Mouse (Mus musculus) embryonic facial prominence, embryonic 10.5 days (tissue): ENCODE results near the gene Ppard. TPM values are rescaled to one million over a fixed set of nuclear protein-coding genes. Genes with fewer than 3 reads are reported as not detected.
A peak's percentile ranks its signal among the peaks of the same experiment; 100 is the strongest.
"Not testable (repeated sequence)": the region's sequence is repeated elsewhere in the genome, so short reads cannot be mapped to it uniquely, and the experiment has no call there.

ENCODE experiments used
- DNase-seq: peaks from one replicate; pipeline ENCODE4 v3.0.0-alpha.2; 2017; ENCODE audit warnings: low spot score
- H3K27ac ChIP-seq: fragments of 300-500 bp; sonication (generic); replicated peaks from 2 replicates; pipeline ENCODE4 v1.5.1; 2016; ENCODE audit warnings: mild to moderate bottlenecking
- H3K27me3 ChIP-seq: fragments of 300-500 bp; sonication (generic); replicated peaks from 2 replicates; pipeline ENCODE4 v1.6.1; 2016; ENCODE audit warnings: low read depth, mild to moderate bottlenecking; ENCODE audit not compliant: poor library complexity, severe bottlenecking
- H3K36me3 ChIP-seq: fragments of 300-500 bp; sonication (generic); replicated peaks from 2 replicates; pipeline ENCODE4 v1.6.1; 2016; ENCODE audit warnings: mild to moderate bottlenecking, moderate library complexity
- H3K4me1 ChIP-seq: fragments of 300-500 bp; sonication (generic); 2 replicates; pipeline ENCODE4 v1.6.1; 2016
- H3K4me3 ChIP-seq: fragments of 300-500 bp; sonication (generic); 2 replicates; pipeline ENCODE4 v1.5.1; 2016; ENCODE audit warnings: mild to moderate bottlenecking, moderate library complexity
- H3K9me3 ChIP-seq: fragments of 300-500 bp; sonication (generic); 2 replicates; pipeline ENCODE4 v1.6.1; 2016; ENCODE audit warnings: mild to moderate bottlenecking
- WGBS: fragments of 180-500 bp; shearing (Covaris S2); methylation state at CpG from one replicate; pipeline ENCODE4 v1.1.7; 2016; 5-methylcytosine and 5-hydroxymethylcytosine counted together
- polyA plus RNA-seq: library from polyadenylated mRNA; unstranded; fragments of >200 nt; fragmentation: Nextera tagmentation; extraction: Ambion mirVana; gene quantifications from 2 replicates; pipeline ENCODE4 v1.2.1, GENCODE M21; 2016

Ppard gene
- polyA plus RNA-seq, 1 experiment from 2014 or later = 1.4 TPM

DNA sequence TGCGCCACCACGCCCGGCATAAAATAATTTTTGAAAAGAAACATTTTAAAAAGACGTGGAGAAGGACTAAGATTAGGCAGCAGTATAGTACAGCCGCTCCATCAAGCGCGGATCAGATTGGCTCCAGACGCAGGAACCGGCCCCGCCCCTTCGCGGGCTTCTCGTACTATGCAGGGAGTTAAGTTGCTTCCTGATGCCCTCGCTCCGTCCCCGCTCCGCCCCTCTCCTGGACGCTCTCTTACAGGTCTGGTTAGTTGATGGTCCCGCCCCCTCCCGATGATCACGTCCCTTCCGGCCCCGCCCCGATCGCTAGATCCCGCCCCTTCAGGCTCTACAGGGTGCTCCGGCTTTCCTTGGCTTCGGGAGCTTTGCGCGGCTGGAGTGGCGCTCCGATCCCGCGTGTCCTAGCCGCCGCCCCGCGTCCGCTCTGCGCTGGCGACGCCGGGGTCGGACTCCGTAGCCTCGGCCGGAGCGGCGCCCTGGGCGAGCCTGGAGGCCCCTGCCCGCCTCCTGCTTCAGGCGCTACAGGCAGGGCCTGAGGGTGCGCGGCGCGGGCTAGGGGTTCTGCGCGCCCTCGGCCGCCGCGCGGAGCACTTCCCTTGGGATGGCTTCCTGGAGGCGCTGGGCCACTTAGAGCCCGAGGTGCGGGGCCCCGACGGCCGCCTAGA, 80.8 kb downstream of the Ppard start, which contains the start of gene Fance:
TSS of gene Fance (plus strand) at position 308 of the 668 bp plus-strand sequence.
- Histone ChIP-seq H3K9me3 (no peaks in the 10 kb centered on the region), H3K4me3 (peak within 1 kb of the TSS; percentile 94), H3K27me3 (no peaks in the 10 kb centered on the region), H3K27ac (peak within 1 kb of the TSS; percentile 96), H3K36me3 (peaks cover 30% of the 10 kb centered on the region), H3K4me1 (peaks cover 50% of the 10 kb centered on the region)
- peak; percentile 100 for DNase-seq
- WGBS = under 1% methylated on average over 69 of the region's 69 CpGs

- H3K36me3 ChIP-seq = peaks cover 35% of the 10 kb centered on the region
- 3% methylated on average over 11 of the region's 11 CpGs for WGBS
- H3K9me3 ChIP-seq = no peaks in the 10 kb centered on the region
- H3K27ac ChIP-seq = peak overlapping the region; percentile 96
- no peak for DNase-seq
- peak overlapping the region; percentile 94 for H3K4me3 ChIP-seq
- H3K4me1 ChIP-seq = peaks cover 46% of the 10 kb centered on the region
- H3K27me3 ChIP-seq = no peaks in the 10 kb centered on the region
Observed at GRCm38 (mm10) chr17:28313880-28314225, 81.4 kb downstream of the Ppard start.

DNA sequence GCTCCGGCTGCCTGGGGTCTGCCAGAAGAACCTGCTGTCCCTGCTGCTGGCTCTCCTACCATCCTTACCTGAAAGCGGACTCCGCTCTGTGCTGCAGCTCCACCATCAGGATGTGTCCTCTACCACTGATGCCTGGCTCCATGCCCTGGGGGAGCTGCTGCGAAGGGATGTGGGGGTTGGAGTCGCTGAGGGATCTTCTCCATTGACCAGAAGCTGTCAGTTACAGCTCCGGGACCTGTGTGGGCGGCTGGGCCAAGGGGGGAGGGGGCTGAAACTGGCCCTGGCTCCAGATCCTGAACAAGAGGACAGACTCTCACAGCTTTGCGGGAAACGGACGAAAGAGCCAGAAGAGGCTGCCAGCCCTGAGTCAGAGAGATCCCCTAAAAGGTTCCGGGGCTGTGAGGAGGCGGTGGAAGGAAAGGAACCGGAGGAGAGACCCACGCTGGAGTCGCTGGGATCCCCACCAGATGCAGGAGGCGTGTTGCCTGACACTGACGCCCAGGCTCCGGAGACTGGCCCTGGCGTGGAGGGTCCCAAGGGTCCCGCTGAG, 83.2 kb downstream of the Ppard start:
- peak; percentile 30 for DNase-seq
- H3K4me1 ChIP-seq = peaks cover 46% of the 10 kb centered on the region
- no peaks in the 10 kb centered on the region for H3K9me3 ChIP-seq
- peaks cover 50% of the 10 kb centered on the region for H3K36me3 ChIP-seq
- whole genome bisulfite sequencing = 60% methylated on average over 20 of the region's 20 CpGs
- H3K4me3 ChIP-seq = peak overlapping the region; percentile 38
- peak overlapping the region; percentile 60; the same call in 1 of the 2 replicates for H3K27ac ChIP-seq
- H3K27me3 ChIP-seq = no peaks in the 10 kb centered on the region

GRCm38 (mm10) chr17:28316476-28316875, 84.0 kb downstream of the Ppard start:
- no peaks in the 10 kb centered on the region for H3K9me3 ChIP-seq
- peaks cover 46% of the 10 kb centered on the region for H3K4me1 ChIP-seq
- no peak overlapping the region; the same call in 1 of the 2 replicates for H3K4me3 ChIP-seq
- no peaks in the 10 kb centered on the region for H3K27me3 ChIP-seq
- 88% methylated on average over 9 of the region's 9 CpGs for WGBS
- no peak for DNase-seq
- no peak overlapping the region for H3K27ac ChIP-seq
- peaks cover 58% of the 10 kb centered on the region for H3K36me3 ChIP-seq

- no peak for DNase-seq
- Histone ChIP-seq H3K27me3 (no peaks in the 10 kb centered on the region), H3K4me3 (no peak overlapping the region), H3K9me3 (no peaks in the 10 kb centered on the region), H3K4me1 (peaks cover 45% of the 10 kb centered on the region), H3K36me3 (peaks cover 64% of the 10 kb centered on the region), H3K27ac (no peak overlapping the region)
- 64% methylated on average over 8 of the region's 8 CpGs for WGBS
Observed at GRCm38 (mm10) chr17:28317091-28317490, 84.6 kb downstream of the Ppard start.

- WGBS = 85% methylated on average over 9 of the region's 9 CpGs
- no peak overlapping the region for H3K4me3 ChIP-seq
- no peak for DNase-seq
- no peaks in the 10 kb centered on the region for H3K9me3 ChIP-seq
- H3K4me1 ChIP-seq = peaks cover 39% of the 10 kb centered on the region
- no peaks in the 10 kb centered on the region for H3K27me3 ChIP-seq
- H3K27ac ChIP-seq = peak overlapping the region; percentile 48; the same call in 1 of the 2 replicates
- H3K36me3 ChIP-seq = peaks cover 71% of the 10 kb centered on the region
Observed at GRCm38 (mm10) chr17:28317725-28318124, 85.2 kb downstream of the Ppard start.

DNA sequence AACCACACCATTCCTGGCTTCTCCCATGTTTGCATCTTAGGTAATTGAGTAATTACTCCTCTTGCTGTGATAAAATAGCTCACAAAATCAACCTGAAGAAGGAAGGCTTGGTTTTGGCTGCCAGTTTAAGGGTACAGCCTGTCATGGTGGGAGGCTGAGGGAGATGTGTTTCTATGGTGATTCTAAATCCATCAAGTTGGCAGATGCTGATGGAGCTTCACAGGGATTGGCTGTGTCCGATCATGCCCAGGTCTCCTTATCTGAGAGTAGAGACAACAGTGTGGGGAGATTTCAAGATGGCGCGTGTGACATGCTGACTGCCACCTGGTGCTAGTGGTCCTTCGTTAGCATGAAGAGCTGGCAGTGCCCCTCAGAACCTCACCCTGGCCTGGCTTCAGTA, 89.2 kb downstream of the Ppard start:
- 94% methylated on average over 4 of the region's 4 CpGs for WGBS
- no peak overlapping the region for H3K4me3 ChIP-seq
- H3K36me3 ChIP-seq = peaks cover 92% of the 10 kb centered on the region
- no peaks in the 10 kb centered on the region for H3K27me3 ChIP-seq
- no peak for DNase-seq
- H3K27ac ChIP-seq = no peak overlapping the region
- peaks cover 6% of the 10 kb centered on the region; the same call in 1 of the 2 replicates for H3K9me3 ChIP-seq
- H3K4me1 ChIP-seq = peaks cover 24% of the 10 kb centered on the region

DNA sequence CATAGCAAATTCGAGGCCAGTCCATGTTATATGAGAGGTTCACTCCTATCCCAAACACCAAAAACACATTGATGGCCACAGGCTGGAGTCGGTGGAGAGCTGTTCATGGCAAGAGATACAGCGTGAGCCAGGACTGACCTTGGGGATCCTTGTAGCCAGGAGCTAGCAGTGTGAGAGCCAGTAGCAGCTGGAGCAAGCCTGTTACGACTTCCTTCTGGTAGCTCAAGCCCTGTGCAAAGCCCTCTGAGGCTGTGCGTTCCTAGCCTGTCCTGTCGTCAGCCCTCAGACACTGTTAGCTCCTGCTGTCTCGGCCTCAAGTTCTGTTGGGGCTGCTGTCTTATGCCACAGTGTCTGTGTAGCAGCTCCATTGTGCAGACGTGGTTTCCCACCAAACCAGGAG, 91.3 kb downstream of the Ppard start:
- 85% methylated on average over 8 of the region's 8 CpGs for WGBS
- no peak overlapping the region for H3K27ac ChIP-seq
- H3K4me1 ChIP-seq = peaks cover 35% of the 10 kb centered on the region
- DNase-seq = no peak
- no peaks in the 10 kb centered on the region for H3K27me3 ChIP-seq
- H3K9me3 ChIP-seq = peaks cover 6% of the 10 kb centered on the region; the same call in 1 of the 2 replicates
- peaks cover 72% of the 10 kb centered on the region for H3K36me3 ChIP-seq
- no peak overlapping the region; the same call in 1 of the 2 replicates for H3K4me3 ChIP-seq

GRCm38 (mm10) chr17:28324416-28324815, 91.9 kb downstream of the Ppard start:
- not testable (repeated sequence) for H3K27ac ChIP-seq, H3K9me3 ChIP-seq, H3K27me3 ChIP-seq, H3K4me3 ChIP-seq, DNase-seq
- Histone ChIP-seq H3K36me3 (peaks cover 72% of the 10 kb centered on the region), H3K4me1 (peaks cover 36% of the 10 kb centered on the region)
- 94% methylated on average over 7 of the region's 7 CpGs for WGBS

DNA sequence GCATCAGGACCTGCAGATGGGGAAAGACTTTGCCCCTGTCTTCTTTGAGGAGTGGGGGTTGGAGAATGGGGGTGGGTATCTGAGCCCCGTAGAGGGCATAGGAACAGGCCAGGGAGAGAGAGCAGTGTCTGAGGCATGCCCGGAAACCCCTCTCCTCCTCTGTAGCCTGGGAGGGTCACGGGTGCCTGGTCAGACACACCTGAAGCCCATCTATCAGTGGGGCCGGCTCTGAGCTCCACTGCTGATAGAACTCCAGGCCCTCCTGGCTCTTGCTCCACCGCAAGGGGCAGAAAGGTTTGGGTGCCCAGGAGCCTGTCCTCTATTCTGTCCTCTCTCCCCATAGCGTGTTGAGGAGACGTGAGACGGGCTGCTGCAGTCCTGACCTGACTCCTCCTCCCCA, 93.3 kb downstream of the Ppard start:
- no peaks in the 10 kb centered on the region for H3K27me3 ChIP-seq
- H3K4me3 ChIP-seq = no peak overlapping the region
- peaks cover 74% of the 10 kb centered on the region for H3K36me3 ChIP-seq
- peak overlapping the region; percentile 70 for H3K27ac ChIP-seq
- 86% methylated on average over 8 of the region's 8 CpGs for WGBS
- DNase-seq = no peak
- H3K4me1 ChIP-seq = peaks cover 44% of the 10 kb centered on the region
- H3K9me3 ChIP-seq = peaks cover 6% of the 10 kb centered on the region; the same call in 1 of the 2 replicates

DNA sequence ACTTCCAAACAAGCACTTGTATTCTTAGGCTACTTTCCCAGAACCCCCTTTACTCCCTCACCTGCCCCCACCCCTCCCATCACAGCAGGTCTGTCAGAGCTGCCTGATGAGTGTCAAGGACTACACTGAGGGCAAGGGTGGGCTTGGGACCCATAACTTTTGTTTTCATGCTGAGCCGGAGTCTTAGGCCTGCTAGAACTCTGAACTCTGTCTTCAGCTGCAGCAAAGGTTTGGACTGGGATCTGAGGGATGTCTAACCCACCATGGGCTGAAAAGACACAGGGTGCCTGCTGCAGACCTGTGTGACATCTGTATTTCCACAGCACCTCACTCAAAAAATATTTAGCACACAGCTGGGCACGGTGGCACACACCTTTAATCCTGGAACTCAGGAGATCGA, 94.5 kb downstream of the Ppard start:
- peaks cover 56% of the 10 kb centered on the region for H3K4me1 ChIP-seq
- H3K27me3 ChIP-seq = no peaks in the 10 kb centered on the region
- peaks cover 6% of the 10 kb centered on the region; the same call in 1 of the 2 replicates for H3K9me3 ChIP-seq
- H3K27ac ChIP-seq = peak overlapping the region; percentile 97
- no peak for DNase-seq
- WGBS = 78% methylated on average over 3 of the region's 3 CpGs
- peaks cover 74% of the 10 kb centered on the region for H3K36me3 ChIP-seq
- 0 out of 2 replicates have a peak overlapping the region, but pooled peaks have one; percentile 83 for H3K4me3 ChIP-seq

DNA sequence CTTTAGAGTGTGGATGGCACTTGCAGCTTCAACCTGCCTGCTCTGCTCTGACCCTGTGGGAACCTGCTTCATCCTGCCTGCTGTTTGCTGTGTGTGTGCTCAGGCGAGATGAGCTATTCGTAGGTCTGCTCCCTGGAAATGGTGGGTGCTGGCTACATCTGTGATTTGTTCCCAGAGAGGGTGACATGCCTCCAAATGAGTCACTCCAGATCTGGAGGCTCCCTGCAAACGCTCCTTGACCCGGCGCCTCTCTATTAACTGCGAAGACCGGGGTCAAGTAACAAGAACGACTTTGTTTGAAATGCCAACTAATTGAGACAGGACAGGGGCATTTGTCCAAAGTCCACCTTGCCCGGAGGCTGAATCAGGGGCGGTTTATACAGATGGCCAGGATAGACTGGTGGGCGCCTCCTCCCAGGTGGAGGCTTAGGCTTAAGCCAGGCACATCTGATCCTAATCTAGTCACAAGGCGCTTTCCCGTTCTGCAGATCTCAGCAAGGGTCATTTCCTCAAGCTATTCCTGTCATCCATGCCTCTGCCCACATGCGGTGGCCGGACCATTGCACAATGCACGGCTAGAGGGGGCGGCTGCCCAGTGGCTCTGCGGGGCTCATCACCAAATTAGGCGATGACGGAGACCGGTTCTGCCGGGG, 95.3 kb downstream of the Ppard start:
- Histone ChIP-seq H3K9me3 (peaks cover 6% of the 10 kb centered on the region; the same call in 1 of the 2 replicates), H3K27ac (peak overlapping the region; percentile 97), H3K36me3 (peaks cover 74% of the 10 kb centered on the region), H3K4me1 (peaks cover 64% of the 10 kb centered on the region), H3K27me3 (no peaks in the 10 kb centered on the region), H3K4me3 (peak overlapping the region; percentile 83)
- no peak for DNase-seq
- 4% methylated on average over 22 of the region's 22 CpGs for WGBS
